Mouse (Mus musculus): Measurements from ENCODE around the gene Dkc1.
"Not testable (repeated sequence)": the region's sequence is repeated elsewhere in the genome, so short reads cannot be mapped to it uniquely, and the experiment has no call there.

Gene Dkc1

DNA sequence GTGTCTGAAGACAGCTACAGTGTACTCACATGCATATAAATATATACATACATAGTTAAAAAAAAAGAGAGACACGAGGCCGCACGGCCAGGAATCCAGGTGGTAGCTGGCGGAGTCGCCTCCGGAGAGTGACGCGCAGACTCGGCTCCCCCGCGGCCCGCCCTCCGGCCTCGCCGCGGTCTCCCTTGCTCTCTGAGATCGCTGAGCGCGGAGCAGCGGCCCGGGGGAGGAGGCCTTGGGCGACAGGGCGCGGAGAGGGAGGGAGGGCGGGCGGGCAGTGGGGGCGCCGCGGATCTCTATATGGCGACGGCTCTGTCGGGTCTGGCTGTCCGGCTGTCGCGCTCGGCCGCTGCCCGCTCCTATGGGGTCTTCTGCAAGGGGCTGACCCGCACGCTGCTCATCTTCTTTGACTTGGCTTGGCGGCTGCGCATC is 47.5 kb downstream of the Dkc1 start:
- DNase-seq (ENCODE audit: low spot score) = not testable (repeated sequence)

DNA sequence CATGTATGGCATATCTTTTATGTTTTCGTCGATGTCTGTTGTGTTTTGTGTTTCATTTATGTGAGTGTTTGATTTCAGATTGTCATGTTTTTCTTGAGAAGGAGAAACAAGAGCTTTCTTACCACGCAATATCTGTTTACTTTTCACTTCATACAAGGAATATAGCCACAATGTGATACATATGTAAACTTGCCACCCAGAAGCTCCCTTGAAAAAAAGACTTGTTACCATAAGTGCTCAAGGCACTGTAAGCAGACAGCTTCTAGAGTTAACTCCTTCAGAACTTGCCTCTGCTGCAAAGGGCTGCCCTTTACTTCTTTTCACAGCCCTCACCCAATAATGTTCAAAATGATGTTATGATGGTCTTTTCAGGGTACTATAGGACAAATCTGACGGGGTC is 52.8 kb downstream of the Dkc1 start:
- no peak for DNase-seq (ENCODE audit: low spot score)

DNA sequence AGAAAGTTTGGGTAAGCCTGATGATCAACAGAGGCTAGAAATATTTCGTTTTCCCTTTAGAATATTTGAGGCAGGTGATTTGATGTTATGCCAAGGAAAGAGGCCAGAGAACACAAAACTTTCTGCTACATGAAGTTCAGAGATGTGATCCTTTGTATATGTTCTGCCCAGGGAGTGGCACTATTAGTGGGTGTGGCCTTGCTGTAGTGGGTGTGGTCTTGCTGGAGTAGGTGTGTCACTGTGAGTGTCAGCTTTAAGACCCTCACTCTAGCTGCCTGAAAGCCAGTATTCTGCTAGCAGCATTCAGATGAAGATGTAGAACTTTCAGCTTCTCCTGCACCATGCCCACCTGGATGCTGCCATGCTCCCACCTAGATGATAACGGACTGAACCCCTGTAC is 54.6 kb downstream of the Dkc1 start:
- no peak for DNase-seq (ENCODE audit: low spot score)

DNA sequence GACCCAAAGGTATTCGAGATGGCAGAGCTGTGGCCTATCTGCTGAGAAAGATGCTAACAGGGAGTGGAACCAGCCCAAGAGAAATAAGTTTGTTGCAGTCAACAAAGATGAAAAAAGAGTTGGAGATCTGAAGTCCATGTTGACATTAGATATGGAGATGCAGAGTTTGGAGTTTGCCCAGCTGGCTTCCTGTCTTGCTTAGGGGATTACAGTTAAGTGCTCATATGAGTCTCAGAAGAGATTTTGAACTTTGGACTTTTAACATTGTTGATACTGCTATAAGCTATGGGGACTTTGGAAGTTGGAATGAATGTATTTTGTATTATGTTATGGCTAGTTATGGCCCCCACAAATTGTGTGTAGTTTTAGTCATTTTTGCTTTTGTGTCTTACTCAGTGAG is 56.6 kb downstream of the Dkc1 start:
- DNase-seq (ENCODE audit: low spot score) = no peak

DNA sequence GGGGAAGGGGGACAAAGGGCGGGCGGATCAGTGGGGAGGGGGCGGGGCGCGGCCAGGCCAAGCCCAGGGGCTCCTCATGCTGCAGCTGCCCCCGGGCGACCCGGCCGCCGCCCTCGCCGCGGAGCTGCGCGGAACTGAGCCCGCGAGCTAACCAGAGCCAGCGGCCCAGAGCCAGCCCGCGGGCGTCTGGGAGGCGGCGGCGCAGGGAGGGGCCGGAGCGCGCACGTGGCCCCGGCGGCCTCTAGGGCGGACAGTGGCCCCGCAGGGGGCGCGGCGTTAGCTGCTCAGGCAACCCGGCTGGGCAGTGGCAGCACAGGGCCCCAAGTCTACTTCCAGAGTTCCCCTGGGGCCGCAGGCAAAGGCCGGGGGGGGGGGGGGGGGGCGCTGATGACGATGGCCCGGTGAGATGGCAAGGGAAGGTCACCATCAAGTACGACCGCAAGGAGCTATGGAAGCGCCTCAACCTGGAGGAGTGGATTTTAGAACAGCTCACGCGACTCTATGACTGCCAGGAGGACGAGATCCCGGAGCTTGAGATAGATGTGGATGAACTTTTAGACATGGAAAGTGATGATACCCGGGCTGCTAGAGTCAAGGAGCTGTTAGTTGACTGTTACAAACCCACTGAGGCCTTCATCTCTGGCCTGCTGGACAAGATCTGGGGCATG is 60.1 kb downstream of the Dkc1 start:
- no peak for DNase-seq (ENCODE audit: low spot score)
